Mouse (Mus musculus): ENCODE results near the gene Vmn1r208.
"Not testable (repeated sequence)": the region's sequence is repeated elsewhere in the genome, so short reads cannot be mapped to it uniquely, and the experiment has no call there.

The Vmn1r208 gene

DNA sequence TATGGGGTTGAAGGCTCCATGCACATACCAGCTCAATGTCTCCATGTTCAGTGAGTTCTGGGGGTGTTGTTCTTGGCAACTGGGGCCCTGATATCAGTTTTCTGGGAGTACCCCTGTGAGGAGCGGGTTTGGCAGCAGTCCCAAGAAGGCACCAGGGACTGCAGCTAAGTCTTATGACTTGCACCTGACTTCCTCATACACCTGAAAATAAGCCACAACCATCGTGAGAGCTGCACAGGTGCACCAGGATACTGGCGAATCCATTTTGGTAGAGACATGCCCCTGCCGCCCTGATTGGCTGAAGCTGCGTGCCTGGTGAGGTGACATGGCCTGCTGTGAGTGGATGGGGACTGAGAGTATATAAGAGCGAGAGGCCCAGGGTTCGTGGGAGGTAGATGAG lies at the start of gene Vmn1r208:
Gene Vmn1r208, minus strand, starts transcription at position 101 of the 400 bp plus-strand sequence.
- in situ Hi-C loops (cut with MboI), result not testable (repeated sequence)

DNA sequence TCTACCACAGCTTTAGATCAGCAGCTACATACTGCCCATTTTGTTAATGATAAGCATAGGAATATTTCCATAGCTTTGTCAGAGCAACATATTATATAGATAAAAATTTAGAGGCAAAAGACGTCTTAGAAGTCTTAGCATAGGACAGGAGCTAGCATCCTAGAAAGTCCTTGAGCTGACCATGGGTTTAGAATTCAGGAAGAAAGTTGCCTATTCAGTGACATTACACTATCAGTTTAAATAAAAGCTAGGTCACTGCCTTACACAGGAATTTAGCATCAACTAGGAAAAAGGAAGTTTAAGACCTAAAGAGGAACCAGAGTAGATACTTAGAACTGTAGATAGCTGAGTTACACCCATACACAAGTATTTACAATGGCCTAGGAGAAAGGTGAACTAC lies 44.4 kb upstream of the Vmn1r208 start:
- in situ Hi-C loops (cut with MboI), result not testable (repeated sequence)

- in situ Hi-C loops (cut with MboI), result not testable (repeated sequence)
Observed at GRCm38 (mm10) chr13:22809582-22809981, 32.4 kb upstream of the Vmn1r208 start, which contains the start of gene Vmn1r209. TSS of gene Vmn1r209 (minus strand) at chr13:22809682.

DNA sequence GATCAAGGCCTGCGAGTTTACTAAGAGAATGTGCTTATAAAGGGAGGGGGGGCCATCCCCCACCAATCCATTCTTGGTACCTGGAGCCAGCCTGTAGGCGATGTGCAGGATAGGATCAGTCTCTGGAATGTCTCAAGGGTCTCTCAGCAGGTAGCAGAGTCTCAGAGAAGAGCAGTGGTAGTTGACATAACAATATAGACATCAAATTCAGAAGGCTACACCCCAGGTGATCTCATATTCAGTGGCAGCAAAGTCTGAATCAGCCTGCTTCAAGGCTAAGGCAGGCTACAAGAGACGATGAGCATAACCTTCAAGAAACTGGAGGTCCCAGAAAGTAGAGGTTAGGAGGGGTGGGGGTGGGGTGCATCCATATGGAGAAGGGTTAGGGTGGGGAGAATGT lies 10.9 kb upstream of the Vmn1r208 start:
- in situ Hi-C loops (cut with MboI), result not testable (repeated sequence)

GRCm38 (mm10) chr13:22784159-22784558 lies 7.0 kb upstream of the Vmn1r208 start:
- in situ Hi-C loops (cut with MboI), result not testable (repeated sequence)

DNA sequence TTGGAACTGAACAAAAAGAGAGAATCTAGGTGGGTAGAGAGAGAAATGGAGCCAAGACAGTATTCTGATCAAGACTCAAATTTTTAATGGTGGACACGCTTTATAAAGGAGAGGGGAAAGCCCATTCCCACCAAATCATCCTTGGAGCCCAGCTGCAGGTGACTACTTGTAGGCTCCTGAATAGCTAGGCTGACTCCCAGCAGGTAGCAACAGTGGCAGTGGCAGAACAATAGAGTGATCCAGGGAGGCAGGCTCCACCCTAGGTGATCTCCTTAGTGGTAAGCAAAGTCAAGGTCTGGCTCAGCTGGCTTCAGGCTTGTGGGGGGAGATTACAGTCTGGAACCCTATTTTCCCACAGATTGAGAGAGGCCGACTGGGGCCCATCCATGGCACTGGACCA lies 5.6 kb downstream of the Vmn1r208 start:
- in situ Hi-C loops (cut with MboI), result not testable (repeated sequence)

GRCm38 (mm10) chr13:22747524-22747923 lies 29.7 kb downstream of the Vmn1r208 start:
- in situ Hi-C loops (cut with MboI), result no loop called here

DNA sequence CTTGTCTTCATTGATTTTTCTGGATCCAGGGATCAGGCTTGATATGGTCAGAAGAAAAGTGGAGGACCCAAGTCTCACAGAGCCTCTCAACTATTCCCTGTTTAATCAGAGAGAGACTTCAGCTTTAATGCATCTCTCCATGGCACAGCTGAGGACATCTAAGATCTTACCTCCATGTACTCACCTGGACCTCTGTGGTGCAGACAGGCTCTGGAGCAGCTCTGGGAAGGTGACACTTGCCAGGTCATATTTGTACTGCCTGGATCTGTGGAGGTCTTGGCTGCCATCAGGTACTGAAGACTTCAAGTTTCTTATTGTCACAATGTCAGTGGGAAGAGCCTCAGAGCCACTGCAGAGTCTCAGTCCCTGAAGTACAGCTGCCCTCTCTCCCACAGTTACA lies 47.7 kb downstream of the Vmn1r208 start, which contains the start of gene Vmn1r207-ps:
Gene Vmn1r207-ps, minus strand, starts transcription at position 101 of the 400 bp plus-strand sequence.
- in situ Hi-C loops (cut with MboI), result not testable (repeated sequence)
